Mouse (Mus musculus) kidney, embryonic 14.5 days (tissue): ENCODE data around the gene B4galt4. TPM values are rescaled to one million over a fixed set of nuclear protein-coding genes. Genes with fewer than 3 reads are reported as not detected.

Experiments used
- ATAC-seq: fragments of 200-750 bp; cut with Nextera tagmentation; 2 replicates; pipeline ENCODE4 v1.8.0; 2017; ENCODE audit warnings: moderate number of reproducible peaks, mild to moderate bottlenecking, moderate TSS enrichment, moderate library complexity; ENCODE audit not compliant: low FRiP score, low TSS enrichment
- H3K27ac ChIP-seq: fragments of 300-500 bp; sonication (generic); 2 replicates; pipeline ENCODE4 v1.5.1; 2014; ENCODE audit warnings: low read depth, mild to moderate bottlenecking, low read length, moderate library complexity, mixed read lengths
- H3K27me3 ChIP-seq: fragments of 300-500 bp; sonication (generic); 2 replicates; pipeline ENCODE4 v1.6.1; 2014; ENCODE audit warnings: mild to moderate bottlenecking, low read length; ENCODE audit not compliant: control insufficient read depth, insufficient read depth
- H3K36me3 ChIP-seq: fragments of 300-500 bp; sonication (generic); 2 replicates; pipeline ENCODE4 v1.6.1; 2014; ENCODE audit warnings: low read length, mixed read lengths; ENCODE audit not compliant: control insufficient read depth, insufficient read depth
- H3K4me1 ChIP-seq: fragments of 300-500 bp; sonication (generic); 2 replicates; pipeline ENCODE4 v1.6.1; 2014; ENCODE audit warnings: low read length, mixed read lengths; ENCODE audit not compliant: control insufficient read depth, insufficient read depth
- H3K4me2 ChIP-seq: fragments of 300-500 bp; sonication (generic); replicated peaks from 2 replicates; pipeline ENCODE4 v1.6.1; 2014; ENCODE audit warnings: low read depth, mild to moderate bottlenecking, low read length
- H3K4me3 ChIP-seq: fragments of 300-500 bp; sonication (generic); 2 replicates; pipeline ENCODE4 v1.5.1; 2014; ENCODE audit warnings: mild to moderate bottlenecking, low read length
- H3K9ac ChIP-seq: fragments of 300-500 bp; sonication (generic); 2 replicates; pipeline ENCODE4 v1.6.1; 2014; ENCODE audit warnings: low read depth, mild to moderate bottlenecking, low read length, moderate library complexity
- H3K9me3 ChIP-seq: fragments of 300-500 bp; sonication (generic); 2 replicates; pipeline ENCODE4 v1.6.1; 2016; ENCODE audit warnings: low read length; ENCODE audit not compliant: control insufficient read depth
- WGBS: fragments of 180-500 bp; shearing (Covaris S2); extraction: QIAGEN DNeasy Blood & Tissue Kit; methylation state at CpG from one replicate; pipeline ENCODE4 v1.1.7; 2014; 5-methylcytosine and 5-hydroxymethylcytosine counted together
- polyA plus RNA-seq: library from polyadenylated mRNA; unstranded; fragments of >200 nt; fragmentation: Nextera tagmentation; extraction: Ambion mirVana; gene quantifications from 2 replicates; pipeline ENCODE4 v1.2.1, GENCODE M21; 2014

B4galt4 gene
- polyA plus RNA-seq, 1 experiment from 2014 or later: 32.7 TPM

DNA sequence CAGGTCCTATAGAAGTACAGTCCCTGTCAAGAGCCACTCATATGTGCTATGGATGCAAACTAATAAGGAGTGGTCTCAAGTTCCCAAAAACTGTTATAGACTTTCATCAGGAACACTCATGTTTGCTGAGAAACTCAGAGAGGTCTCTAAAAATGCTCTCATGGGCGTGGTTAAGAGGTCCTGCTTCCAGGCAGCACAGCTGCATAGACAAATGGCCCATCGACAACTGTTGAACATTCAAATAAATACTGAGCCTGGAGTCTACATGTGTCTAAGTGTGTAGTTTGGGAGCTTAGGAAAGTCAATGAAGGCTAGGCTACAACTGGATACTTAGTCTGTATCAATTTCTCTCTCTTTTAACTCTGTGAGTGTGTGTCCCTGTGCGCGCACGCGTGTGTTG lies 29.1 kb downstream of the B4galt4 start:
- ATAC-seq: no peak
- WGBS: 92% methylated on average over 6 of the region's 6 CpGs

DNA sequence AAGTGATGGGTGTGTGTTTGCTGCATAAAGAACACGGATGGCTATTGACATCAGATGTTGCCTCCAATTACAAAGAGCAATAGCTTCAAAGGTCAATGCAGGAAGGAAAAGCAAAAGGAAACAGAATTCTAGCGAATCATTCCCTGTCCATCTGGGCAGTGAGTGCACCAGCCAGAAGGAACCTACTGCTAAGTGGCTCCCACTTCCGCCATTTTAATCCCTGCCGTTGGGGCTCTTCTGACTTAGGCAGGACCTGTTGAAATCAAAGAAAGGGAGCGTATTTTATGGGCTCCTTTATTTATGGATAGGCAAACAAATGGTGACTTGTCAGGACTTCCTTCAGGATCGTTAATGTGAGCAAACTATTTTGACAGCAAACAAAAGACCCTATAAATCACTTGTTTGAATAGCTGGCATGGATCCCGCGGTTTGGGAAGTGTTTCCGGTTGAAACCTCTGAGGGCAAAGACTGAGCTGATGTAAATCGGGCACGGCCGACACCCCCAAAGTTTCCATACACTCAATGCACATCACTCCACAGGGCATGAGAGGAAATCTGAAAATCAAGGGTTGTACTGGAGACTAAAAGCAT lies 30.9 kb downstream of the B4galt4 start:
- H3K9me3 ChIP-seq: no peaks in the 10 kb centered on the region
- peak; percentile 48 for ATAC-seq
- no peak overlapping the region for H3K27ac ChIP-seq
- no peaks in the 10 kb centered on the region for H3K27me3 ChIP-seq
- peaks cover 5% of the 10 kb centered on the region; the same call in 1 of the 2 replicates for H3K36me3 ChIP-seq
- no peak overlapping the region for H3K4me3 ChIP-seq
- H3K9ac ChIP-seq: no peak overlapping the region
- H3K4me2 ChIP-seq: peak overlapping the region; percentile 10; the same call in 1 of the 2 replicates
- WGBS: 16% methylated on average over 12 of the region's 12 CpGs
- H3K4me1 ChIP-seq: no peaks in the 10 kb centered on the region

More for the DNA sequence above, 29.1 kb downstream of the B4galt4 start:
- no peaks in the 10 kb centered on the region for H3K9me3 ChIP-seq
- H3K4me2 ChIP-seq: no peak overlapping the region
- no peaks in the 10 kb centered on the region for H3K27me3 ChIP-seq
- H3K36me3 ChIP-seq: peaks cover 8% of the 10 kb centered on the region; the same call in 1 of the 2 replicates
- H3K9ac ChIP-seq: no peak overlapping the region
- H3K27ac ChIP-seq: no peak overlapping the region
- H3K4me1 ChIP-seq: no peaks in the 10 kb centered on the region
- no peak overlapping the region for H3K4me3 ChIP-seq

DNA sequence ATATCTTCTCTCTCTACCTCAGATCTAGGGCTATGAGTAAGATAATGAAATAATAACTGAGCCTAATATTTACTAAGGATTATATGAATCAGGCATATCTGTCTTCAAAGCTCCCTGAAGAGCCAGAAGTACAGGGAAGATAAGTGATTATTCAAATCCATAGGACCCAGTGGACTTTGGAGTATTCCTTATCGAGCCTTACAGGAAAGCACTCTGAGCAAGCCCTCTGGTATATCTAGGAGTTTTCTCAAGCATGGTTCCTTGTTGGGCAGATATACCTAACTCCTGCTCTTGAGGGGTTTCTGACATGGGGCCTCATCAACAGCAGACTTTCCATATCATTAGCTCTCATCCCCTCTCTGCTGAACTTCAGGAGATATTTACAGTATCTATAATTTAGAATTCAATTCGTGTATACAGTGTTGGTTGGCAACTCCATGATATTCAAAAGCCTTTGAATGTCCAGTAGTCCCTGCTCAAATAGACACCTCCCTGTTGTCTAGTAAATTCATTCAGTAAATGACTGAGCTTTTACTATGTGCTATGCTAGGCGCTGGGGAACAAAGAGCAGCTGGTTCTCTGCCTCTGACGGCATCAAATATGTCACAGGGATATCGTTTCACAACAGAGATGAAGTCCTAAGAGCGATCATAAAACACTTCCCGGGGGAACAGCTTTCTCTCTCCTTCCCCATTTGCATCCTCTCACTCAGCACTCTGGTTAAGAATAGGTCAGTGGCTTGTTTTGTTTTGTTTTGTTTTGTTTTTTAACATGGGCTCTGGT lies 33.1 kb downstream of the B4galt4 start:
- ATAC-seq: no peak
- whole genome bisulfite sequencing: 40% methylated on average over 7 of the region's 7 CpGs
- no peak overlapping the region for H3K9ac ChIP-seq
- H3K4me3 ChIP-seq: no peak overlapping the region
- H3K9me3 ChIP-seq: no peaks in the 10 kb centered on the region
- H3K27ac ChIP-seq: no peak overlapping the region
- no peaks in the 10 kb centered on the region for H3K4me1 ChIP-seq
- no peaks in the 10 kb centered on the region for H3K36me3 ChIP-seq
- H3K4me2 ChIP-seq: no peak overlapping the region
- no peaks in the 10 kb centered on the region for H3K27me3 ChIP-seq

DNA sequence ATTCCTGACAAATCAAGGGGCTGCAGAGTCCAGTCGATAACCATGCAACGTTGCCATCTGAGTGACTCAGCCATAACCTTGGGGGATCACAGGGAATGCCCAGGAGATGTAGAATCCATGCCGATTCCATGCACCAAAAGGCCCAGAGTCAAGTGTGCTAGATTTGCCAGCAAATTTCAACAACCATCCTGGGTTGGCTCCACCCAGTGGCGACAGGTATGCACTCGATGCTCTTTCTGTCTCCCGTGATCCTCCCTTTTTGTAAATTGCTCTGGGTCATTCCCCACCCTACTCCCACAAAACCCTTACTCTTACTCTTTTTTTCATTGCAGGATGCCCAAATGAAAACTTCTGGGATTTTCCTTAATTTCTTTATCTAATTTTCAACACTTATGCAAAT lies 34.3 kb downstream of the B4galt4 start:
- ATAC-seq: no peak
- whole genome bisulfite sequencing: 54% methylated on average over 6 of the region's 6 CpGs
- H3K9ac ChIP-seq: no peak overlapping the region
- H3K4me2 ChIP-seq: no peak overlapping the region
- no peaks in the 10 kb centered on the region for H3K9me3 ChIP-seq
- H3K27ac ChIP-seq: no peak overlapping the region
- no peaks in the 10 kb centered on the region for H3K36me3 ChIP-seq
- H3K4me3 ChIP-seq: no peak overlapping the region
- no peaks in the 10 kb centered on the region for H3K27me3 ChIP-seq
- H3K4me1 ChIP-seq: no peaks in the 10 kb centered on the region

DNA sequence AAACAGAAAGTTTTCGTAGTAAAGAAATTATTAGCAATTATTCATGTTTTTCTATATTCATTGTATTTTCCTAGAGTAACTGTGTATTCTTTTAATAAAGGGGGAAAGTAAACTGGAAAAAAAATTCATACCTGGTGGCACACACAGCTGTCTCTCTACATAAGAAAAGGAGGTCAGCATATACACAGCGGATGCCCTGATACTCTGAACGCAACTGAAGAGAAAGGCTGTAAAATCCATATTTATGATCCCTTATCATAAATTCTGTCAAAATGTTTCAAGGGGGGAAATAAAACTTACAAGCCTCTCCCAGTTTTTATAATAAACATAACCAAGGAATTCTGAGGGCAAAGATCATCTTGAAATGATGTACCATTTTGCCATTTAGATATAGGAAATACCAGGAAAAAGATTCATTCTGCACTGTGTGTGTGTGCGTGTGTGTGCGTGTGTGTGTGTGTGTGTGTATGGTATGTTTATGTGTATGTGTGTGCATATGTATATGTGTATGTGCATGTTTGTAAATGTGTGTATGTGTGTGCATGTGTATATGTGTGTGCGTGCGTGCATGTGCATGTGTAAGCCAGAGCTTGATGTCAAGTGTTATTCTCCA lies 39.0 kb downstream of the B4galt4 start:
- H3K4me1 ChIP-seq: no peaks in the 10 kb centered on the region
- WGBS: 92% methylated on average over 7 of the region's 7 CpGs
- ATAC-seq: no peak
- H3K9me3 ChIP-seq: no peaks in the 10 kb centered on the region
- no peaks in the 10 kb centered on the region for H3K36me3 ChIP-seq
- no peak overlapping the region for H3K4me3 ChIP-seq
- no peak overlapping the region for H3K4me2 ChIP-seq
- H3K27me3 ChIP-seq: no peaks in the 10 kb centered on the region; the same call in 1 of the 2 replicates
- no peak overlapping the region for H3K9ac ChIP-seq
- H3K27ac ChIP-seq: no peak overlapping the region

DNA sequence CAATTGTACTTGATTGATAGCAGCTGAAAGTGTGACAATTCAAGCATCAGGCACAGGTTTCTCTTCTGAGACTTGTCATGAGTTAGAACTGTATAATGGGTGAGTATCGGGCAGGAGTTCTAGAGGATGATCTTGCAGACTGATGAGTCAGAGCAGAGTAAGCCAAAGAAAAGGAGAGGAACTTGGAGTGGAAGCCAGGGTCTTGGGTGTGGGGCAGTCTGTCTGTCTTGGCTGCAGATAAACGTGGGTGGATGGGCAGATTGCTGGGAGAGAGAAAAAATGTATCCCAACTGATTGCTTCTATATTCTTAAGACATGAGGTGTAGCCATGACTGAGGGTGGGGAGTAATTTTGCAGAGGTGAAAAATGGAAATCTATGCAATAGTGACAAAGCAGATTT lies 39.9 kb downstream of the B4galt4 start:
- Histone ChIP-seq H3K36me3 (no peaks in the 10 kb centered on the region), H3K4me1 (no peaks in the 10 kb centered on the region), H3K27me3 (no peaks in the 10 kb centered on the region; the same call in 1 of the 2 replicates), H3K4me2 (no peak overlapping the region), H3K27ac (no peak overlapping the region), H3K4me3 (no peak overlapping the region), H3K9ac (no peak overlapping the region), H3K9me3 (no peaks in the 10 kb centered on the region)
- 77% methylated on average over 2 of the region's 2 CpGs for WGBS
- no peak for ATAC-seq

DNA sequence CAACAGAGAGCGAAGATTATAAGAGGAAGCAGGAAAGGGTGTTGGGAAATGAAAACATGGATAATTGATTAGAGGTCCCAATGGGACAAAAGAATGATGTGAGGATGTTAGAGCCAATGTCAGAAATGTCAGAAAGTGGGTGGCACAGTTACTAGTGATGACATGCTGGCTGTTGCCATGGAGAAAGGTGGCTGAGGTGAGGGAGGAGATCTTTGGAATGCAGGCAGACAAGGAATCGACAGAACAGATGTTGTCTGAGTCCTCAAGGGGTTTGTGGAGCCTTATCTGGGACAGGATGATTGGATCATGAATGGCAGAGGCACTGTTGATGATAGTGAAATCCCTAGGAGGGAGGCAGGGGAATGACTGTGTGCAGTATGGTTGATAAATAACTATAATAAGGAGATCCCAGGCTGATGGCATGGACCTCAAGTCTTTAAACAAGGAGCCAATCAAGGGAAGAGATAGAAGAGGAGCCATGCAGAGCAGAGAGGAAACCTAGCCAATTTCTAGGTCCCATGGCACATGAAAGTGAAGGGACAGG lies 40.5 kb downstream of the B4galt4 start:
- Histone ChIP-seq H3K27me3 (no peaks in the 10 kb centered on the region; the same call in 1 of the 2 replicates), H3K36me3 (no peaks in the 10 kb centered on the region), H3K4me3 (no peak overlapping the region), H3K9me3 (no peaks in the 10 kb centered on the region), H3K4me2 (no peak overlapping the region), H3K4me1 (no peaks in the 10 kb centered on the region), H3K27ac (no peak overlapping the region), H3K9ac (no peak overlapping the region)
- no peak for ATAC-seq
- WGBS: 51% methylated on average over 2 of the region's 2 CpGs

DNA sequence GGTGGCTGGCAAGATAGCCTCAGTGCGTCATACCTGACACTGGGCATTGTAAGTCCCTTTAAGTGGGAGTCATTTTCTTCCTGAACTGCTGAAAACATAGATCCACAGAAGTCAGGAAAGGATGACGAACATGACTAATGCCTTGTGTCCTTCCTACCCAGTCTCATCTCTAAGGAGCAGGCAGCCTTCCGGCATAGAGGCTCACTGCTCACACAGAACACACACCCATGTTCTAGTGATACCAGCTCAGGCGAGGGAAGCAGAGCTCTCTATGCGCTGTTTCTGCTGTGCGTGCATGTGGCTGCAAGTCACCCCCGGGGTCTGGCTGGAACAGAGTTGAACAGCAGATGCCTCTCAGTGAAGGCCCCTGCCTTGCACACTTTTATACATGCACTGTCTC lies 43.2 kb downstream of the B4galt4 start:
- H3K36me3 ChIP-seq: no peaks in the 10 kb centered on the region
- H3K9ac ChIP-seq: no peak overlapping the region
- no peak overlapping the region for H3K4me2 ChIP-seq
- ATAC-seq: no peak
- H3K4me1 ChIP-seq: no peaks in the 10 kb centered on the region
- no peaks in the 10 kb centered on the region for H3K9me3 ChIP-seq
- H3K4me3 ChIP-seq: no peak overlapping the region
- no peaks in the 10 kb centered on the region; the same call in 1 of the 2 replicates for H3K27me3 ChIP-seq
- WGBS: 85% methylated on average over 7 of the region's 7 CpGs
- no peak overlapping the region for H3K27ac ChIP-seq

DNA sequence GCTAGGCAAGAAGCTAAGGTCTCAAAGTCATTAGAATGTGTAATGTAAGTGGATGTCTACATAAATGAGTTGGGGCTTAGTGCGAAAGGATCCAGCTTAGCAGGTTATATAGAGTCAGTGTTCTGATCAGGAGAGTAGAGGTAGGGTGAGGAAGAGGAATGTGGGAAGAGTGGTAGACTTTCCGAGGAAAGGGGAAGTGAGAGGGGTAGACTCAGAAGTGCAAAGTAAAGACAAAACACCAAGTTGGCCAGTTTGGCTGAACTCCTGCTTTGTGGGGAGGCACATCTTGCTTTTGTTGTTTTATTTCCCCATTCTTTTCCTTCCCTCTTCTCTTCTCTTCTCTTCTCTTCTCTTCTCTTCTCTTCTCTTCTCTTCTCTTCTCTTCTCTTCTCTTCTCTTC lies 47.0 kb downstream of the B4galt4 start:
- Histone ChIP-seq H3K36me3 (no peaks in the 10 kb centered on the region), H3K9me3 (no peaks in the 10 kb centered on the region), H3K4me2 (no peak overlapping the region), H3K27ac (no peak overlapping the region), H3K9ac (no peak overlapping the region), H3K27me3 (no peaks in the 10 kb centered on the region; the same call in 1 of the 2 replicates), H3K4me3 (no peak overlapping the region), H3K4me1 (no peaks in the 10 kb centered on the region)
- 87% methylated on average over 2 of the region's 2 CpGs for WGBS
- no peak for ATAC-seq
